Mouse (Mus musculus): Measurements from ENCODE around the gene Zfp689. TPM values are rescaled to one million over a fixed set of nuclear protein-coding genes. Genes with fewer than 3 reads are reported as not detected.

Gene Zfp689
- polyA plus RNA-seq, 1 experiment: 11.2 TPM

DNA sequence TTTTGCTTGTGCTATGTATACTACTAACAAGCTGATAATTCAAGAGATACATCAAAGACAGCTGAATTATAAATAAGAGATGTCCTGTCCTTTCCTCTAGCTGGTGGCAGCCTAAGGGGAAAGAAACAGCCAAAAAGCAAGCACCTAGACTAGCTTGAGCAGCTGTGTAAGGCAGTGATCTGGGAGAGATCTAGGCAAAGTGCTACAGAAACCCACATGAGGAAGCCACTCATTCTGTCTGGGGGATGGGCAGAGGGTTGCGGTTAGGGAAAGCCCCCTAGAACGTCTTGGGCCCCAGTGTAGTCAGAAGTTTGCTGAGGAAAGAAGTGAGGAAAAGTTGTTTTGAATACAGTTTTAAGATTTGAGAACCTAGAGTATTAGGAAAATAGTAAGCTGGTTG lies 31.4 kb upstream of the Zfp689 start:
- Histone ChIP-seq H3K27ac (ENCODE audit: control insufficient read depth, insufficient read depth, low read depth, low read length) (no peak overlapping the region; the same call in 1 of the 2 replicates), H3K36me3 (ENCODE audit: control insufficient read depth, insufficient read depth, low read length) (peaks cover 5% of the 10 kb centered on the region), H3K4me3 (ENCODE audit: control insufficient read depth, low read depth, low read length) (peak overlapping the region; percentile 98)

GRCm38 (mm10) chr7:127479318-127480225 lies 30.6 kb upstream of the Zfp689 start:
- Histone ChIP-seq H3K4me3 (ENCODE audit: control insufficient read depth, low read depth, low read length) (peak overlapping the region; percentile 98), H3K27me3 (ENCODE audit: control insufficient read depth, insufficient read depth, low read length) (no peaks in the 10 kb centered on the region), H3K36me3 (ENCODE audit: control insufficient read depth, insufficient read depth, low read length) (peaks cover 5% of the 10 kb centered on the region), H3K4me1 (ENCODE audit: control insufficient read depth, insufficient read depth, low read length) (peaks cover 5% of the 10 kb centered on the region), H3K27ac (ENCODE audit: control insufficient read depth, insufficient read depth, low read depth, low read length) (peak overlapping the region; percentile 100)
- TF ChIP-seq POLR2A (IDR thresholded peaks at IDR 0.05; ENCODE audit: control insufficient read depth, low read depth, low read length): no peak
- TF ChIP-seq CTCF (IDR thresholded peaks at IDR 0.05; ENCODE audit: control insufficient read depth, insufficient read depth, insufficient replicate concordance, low read depth, low read length): no peak

More for the DNA sequence above, 31.4 kb upstream of the Zfp689 start:
- no peak for TF ChIP-seq POLR2A (IDR thresholded peaks at IDR 0.05; ENCODE audit: control insufficient read depth, low read depth, low read length)
- TF ChIP-seq CTCF (IDR thresholded peaks at IDR 0.05; ENCODE audit: control insufficient read depth, insufficient read depth, insufficient replicate concordance, low read depth, low read length): no peak
- no peaks in the 10 kb centered on the region for H3K27me3 ChIP-seq (ENCODE audit: control insufficient read depth, insufficient read depth, low read length)
- H3K4me1 ChIP-seq (ENCODE audit: control insufficient read depth, insufficient read depth, low read length): peaks cover 5% of the 10 kb centered on the region

DNA sequence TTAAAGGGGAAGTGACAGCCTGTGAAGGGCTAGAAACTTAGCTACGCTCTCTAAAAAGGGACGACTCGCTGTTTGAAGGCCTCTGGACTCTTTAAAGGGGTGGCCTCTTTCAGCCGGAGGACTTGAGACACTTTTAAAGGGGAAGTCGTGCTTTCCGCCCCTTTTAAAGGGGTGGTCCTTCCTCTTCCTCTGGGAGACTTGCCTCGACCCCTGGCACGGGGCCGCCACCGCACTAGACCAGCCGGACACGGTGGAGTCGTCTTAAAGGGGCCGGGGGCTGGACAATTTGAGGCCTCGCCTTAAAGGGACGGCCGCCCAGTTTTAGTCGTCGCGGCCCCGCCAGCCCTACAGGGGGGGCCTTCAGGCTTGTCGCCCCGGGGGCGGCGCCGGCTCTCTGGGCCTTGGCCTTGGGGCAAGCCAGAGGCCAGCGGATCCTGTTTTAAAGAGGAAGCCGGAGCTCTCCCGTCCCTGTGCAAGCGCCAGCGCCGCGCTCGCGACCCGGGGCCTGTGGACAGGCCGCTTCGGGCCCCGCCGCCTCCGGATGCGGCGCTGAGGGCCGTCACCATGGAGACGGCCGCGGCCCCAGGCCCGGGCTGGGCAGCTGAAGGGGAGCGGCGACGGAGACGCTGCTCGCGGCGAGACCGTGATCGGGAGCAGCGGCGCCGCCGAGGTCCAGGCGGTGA lies 29.8 kb upstream of the Zfp689 start, which contains the start of gene Fbrs:
Fbrs (plus strand) TSS at position 565 of the 683 bp plus-strand sequence.
- peak within 1 kb of the TSS; percentile 98 for H3K4me3 ChIP-seq (ENCODE audit: control insufficient read depth, low read depth, low read length)
- peaks cover 5% of the 10 kb centered on the region for H3K36me3 ChIP-seq (ENCODE audit: control insufficient read depth, insufficient read depth, low read length)
- H3K4me1 ChIP-seq (ENCODE audit: control insufficient read depth, insufficient read depth, low read length): peaks cover 5% of the 10 kb centered on the region

GRCm38 (mm10) chr7:127477687-127478634 lies 29.0 kb upstream of the Zfp689 start:
- Histone ChIP-seq H3K4me3 (ENCODE audit: control insufficient read depth, low read depth, low read length) (peak overlapping the region; percentile 98), H3K27me3 (ENCODE audit: control insufficient read depth, insufficient read depth, low read length) (no peaks in the 10 kb centered on the region), H3K4me1 (ENCODE audit: control insufficient read depth, insufficient read depth, low read length) (peaks cover 5% of the 10 kb centered on the region), H3K27ac (ENCODE audit: control insufficient read depth, insufficient read depth, low read depth, low read length) (peak overlapping the region; percentile 100), H3K36me3 (ENCODE audit: control insufficient read depth, insufficient read depth, low read length) (peaks cover 4% of the 10 kb centered on the region)
- TF ChIP-seq POLR2A (IDR thresholded peaks at IDR 0.05; ENCODE audit: control insufficient read depth, low read depth, low read length) (peak; percentile 87), CTCF (IDR thresholded peaks at IDR 0.05; ENCODE audit: control insufficient read depth, insufficient read depth, insufficient replicate concordance, low read depth, low read length) (peak; percentile 22; the same call in 1 of the 2 replicates)

More for the DNA sequence above, 29.8 kb upstream of the Zfp689 start, which contains the start of gene Fbrs:
- TF ChIP-seq POLR2A (IDR thresholded peaks at IDR 0.05; ENCODE audit: control insufficient read depth, low read depth, low read length): peak; percentile 55
- no peak for TF ChIP-seq CTCF (IDR thresholded peaks at IDR 0.05; ENCODE audit: control insufficient read depth, insufficient read depth, insufficient replicate concordance, low read depth, low read length)
- no peaks in the 10 kb centered on the region for H3K27me3 ChIP-seq (ENCODE audit: control insufficient read depth, insufficient read depth, low read length)
- H3K27ac ChIP-seq (ENCODE audit: control insufficient read depth, insufficient read depth, low read depth, low read length): peak within 1 kb of the TSS; percentile 100

DNA sequence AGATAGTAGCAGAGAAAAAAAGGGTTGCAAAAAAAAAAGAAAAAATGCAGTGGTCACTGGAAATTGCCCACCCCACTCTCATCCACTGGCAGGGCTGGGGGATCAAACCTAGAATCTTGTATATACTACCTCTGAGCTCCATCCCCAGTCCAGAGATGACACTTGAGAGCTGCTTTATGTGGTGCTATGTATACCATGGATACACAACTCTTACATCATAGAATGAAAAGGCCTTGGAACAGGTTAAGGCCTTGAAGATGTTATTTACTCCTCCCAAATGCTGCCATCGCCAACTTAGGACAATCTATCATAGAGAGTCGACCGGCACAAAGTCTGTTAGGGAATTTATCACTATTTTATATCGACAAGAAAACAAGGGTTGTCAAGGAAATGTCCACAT lies 27.9 kb upstream of the Zfp689 start:
- Histone ChIP-seq H3K36me3 (ENCODE audit: control insufficient read depth, insufficient read depth, low read length) (peaks cover 3% of the 10 kb centered on the region), H3K27me3 (ENCODE audit: control insufficient read depth, insufficient read depth, low read length) (no peaks in the 10 kb centered on the region), H3K27ac (ENCODE audit: control insufficient read depth, insufficient read depth, low read depth, low read length) (peak overlapping the region; percentile 100), H3K4me3 (ENCODE audit: control insufficient read depth, low read depth, low read length) (peak overlapping the region; percentile 98; the same call in 1 of the 2 replicates), H3K4me1 (ENCODE audit: control insufficient read depth, insufficient read depth, low read length) (peaks cover 9% of the 10 kb centered on the region)
- TF ChIP-seq CTCF (IDR thresholded peaks at IDR 0.05; ENCODE audit: control insufficient read depth, insufficient read depth, insufficient replicate concordance, low read depth, low read length) (no peak), POLR2A (IDR thresholded peaks at IDR 0.05; ENCODE audit: control insufficient read depth, low read depth, low read length) (no peak)

- H3K27ac ChIP-seq (ENCODE audit: control insufficient read depth, insufficient read depth, low read depth, low read length): peak overlapping the region; percentile 54
- H3K4me3 ChIP-seq (ENCODE audit: control insufficient read depth, low read depth, low read length): peak overlapping the region; percentile 69
- H3K4me1 ChIP-seq (ENCODE audit: control insufficient read depth, insufficient read depth, low read length): peaks cover 9% of the 10 kb centered on the region
- peaks cover 3% of the 10 kb centered on the region for H3K36me3 ChIP-seq (ENCODE audit: control insufficient read depth, insufficient read depth, low read length)
- H3K27me3 ChIP-seq (ENCODE audit: control insufficient read depth, insufficient read depth, low read length): no peaks in the 10 kb centered on the region
- TF ChIP-seq POLR2A (IDR thresholded peaks at IDR 0.05; ENCODE audit: control insufficient read depth, low read depth, low read length) (no peak), CTCF (IDR thresholded peaks at IDR 0.05; ENCODE audit: control insufficient read depth, insufficient read depth, insufficient replicate concordance, low read depth, low read length) (no peak)
Observed at GRCm38 (mm10) chr7:127476336-127476735, 27.4 kb upstream of the Zfp689 start.

Data from testis, adult 2 months (tissue).